Mouse (Mus musculus) bone marrow, adult 2 months (tissue): ENCODE measurements around the gene Mipol1.

ENCODE experiments used
- CTCF ChIP-seq: fragments of 200-500 bp; IDR thresholded peaks from 2 replicates; pipeline ENCODE4 v1.5.1; 2011; ENCODE audit warnings: low read length, control low read depth; ENCODE audit not compliant: control insufficient read depth, insufficient read depth
- POLR2A ChIP-seq: fragments of 200-500 bp; IDR thresholded peaks from 2 replicates; pipeline ENCODE4 v1.6.1; 2011; ENCODE audit warnings: low read depth, mild to moderate bottlenecking, control low read depth, low read length, borderline replicate concordance; ENCODE audit not compliant: control insufficient read depth

GRCm38 (mm10) chr12:57198269-57198668 is 32.0 kb upstream of the Mipol1 start:
- TF ChIP-seq CTCF (no peak), POLR2A (no peak)
